Comparison of ENCODE assay signal across 8 mouse cellular contexts in the genomic region with DNA sequence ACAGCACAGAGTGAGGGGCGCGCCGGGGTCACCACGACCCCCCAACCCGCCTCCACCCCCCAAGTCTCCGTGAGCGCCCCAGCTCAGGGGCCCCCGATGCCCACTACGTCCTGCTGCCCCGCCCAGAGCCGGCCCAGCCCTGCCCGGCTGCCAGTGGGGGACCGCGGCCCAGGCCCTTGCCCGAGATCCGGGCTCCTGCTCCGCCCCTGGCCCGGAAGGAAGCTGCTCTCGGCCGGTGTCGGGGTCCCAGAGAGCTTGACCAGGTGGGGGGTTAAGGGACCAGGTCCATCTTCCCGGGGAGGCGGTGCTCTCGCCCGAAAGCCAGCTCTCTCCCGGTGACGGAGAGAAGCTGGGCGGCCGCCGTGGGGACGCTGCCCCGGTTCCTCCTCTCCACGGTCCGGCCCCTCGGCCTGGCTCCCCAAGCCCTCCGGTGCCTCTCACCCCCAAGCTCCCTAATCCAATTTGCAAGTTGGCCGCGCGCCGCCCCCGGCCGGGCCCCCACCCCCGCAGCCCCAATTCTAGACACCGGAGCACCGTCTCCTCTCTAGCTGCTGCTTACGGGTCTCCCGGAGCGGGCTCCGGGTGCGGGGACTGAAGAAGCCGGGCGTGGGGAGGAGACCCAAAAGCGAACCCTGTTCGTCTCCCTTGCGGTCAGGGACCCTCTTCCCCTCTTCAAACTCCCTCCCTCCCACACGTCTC. TPM values are rescaled to one million over a fixed set of nuclear protein-coding genes. Genes with fewer than 3 reads are reported as not detected.
DNase-seq lines count a peak whose midpoint lies in the region; ATAC-seq and TF ChIP-seq lines count a peak whose summit lies in the region.

No protein-coding gene starts in this region.

- TF ChIP-seq CTCF in hindbrain, postnatal 0 days (IDR thresholded peaks at IDR 0.05; ENCODE audit: low read depth): no peak

- WGBS in embryonic facial prominence, embryonic 11.5 days: under 1% methylated on average over 56 of the region's 56 CpGs
- under 1% methylated on average over 49 of the region's 56 CpGs for WGBS in hindbrain, postnatal 0 days
- WGBS in neural tube, embryonic 12.5 days: under 1% methylated on average over 56 of the region's 56 CpGs

- H3K27me3 ChIP-seq in embryonic facial prominence, embryonic 11.5 days (ENCODE audit: control insufficient read depth, insufficient read depth, low read length): peaks cover 93% of the 10 kb centered on the region
- H3K27me3 ChIP-seq in hindbrain, postnatal 0 days (ENCODE audit: insufficient read depth, low read length): peaks cover 38% of the 10 kb centered on the region
- peaks cover 98% of the 10 kb centered on the region for H3K27me3 ChIP-seq in neural tube, embryonic 12.5 days (replicated peaks)

- peak overlapping the region; percentile 9 for H3K4me3 ChIP-seq in embryonic facial prominence, embryonic 11.5 days (ENCODE audit: low read depth, low read length)
- peak overlapping the region; percentile 54 for H3K4me3 ChIP-seq in hindbrain, postnatal 0 days (ENCODE audit: low read length)
- peak overlapping the region; percentile 44 for H3K4me3 ChIP-seq in neural tube, embryonic 12.5 days

- H3K27ac ChIP-seq in embryonic facial prominence, embryonic 11.5 days (replicated peaks; ENCODE audit: low read depth, low read length): no peak overlapping the region
- H3K27ac ChIP-seq in hindbrain, postnatal 0 days: peak overlapping the region; percentile 89
- no peak overlapping the region for H3K27ac ChIP-seq in neural tube, embryonic 12.5 days

- H3K36me3 ChIP-seq in embryonic facial prominence, embryonic 11.5 days (replicated peaks; ENCODE audit: control insufficient read depth, insufficient read depth, low read depth, low read length): no peaks in the 10 kb centered on the region
- H3K36me3 ChIP-seq in hindbrain, postnatal 0 days (ENCODE audit: insufficient read depth, low read length): no peaks in the 10 kb centered on the region
- H3K36me3 ChIP-seq in neural tube, embryonic 12.5 days: no peaks in the 10 kb centered on the region

- peaks cover 10% of the 10 kb centered on the region; the same call in 1 of the 2 replicates for H3K4me1 ChIP-seq in embryonic facial prominence, embryonic 11.5 days (ENCODE audit: control insufficient read depth, insufficient read depth, low read length)
- H3K4me1 ChIP-seq in hindbrain, postnatal 0 days (ENCODE audit: insufficient read depth, low read length): no peaks in the 10 kb centered on the region
- peaks cover 30% of the 10 kb centered on the region for H3K4me1 ChIP-seq in neural tube, embryonic 12.5 days

- H3K4me2 ChIP-seq in embryonic facial prominence, embryonic 11.5 days (ENCODE audit: low read depth, low read length): peak overlapping the region; percentile 26
- H3K4me2 ChIP-seq in hindbrain, postnatal 0 days (ENCODE audit: low read depth, low read length): peak overlapping the region; percentile 58
- peak overlapping the region; percentile 55 for H3K4me2 ChIP-seq in neural tube, embryonic 12.5 days (replicated peaks)

- DNase-seq in left cerebral cortex, postnatal 4 days: peak; percentile 56
- no peak for DNase-seq in left cerebral cortex, postnatal 14 days (ENCODE audit: low spot score in 2 of 2)
- no peak for DNase-seq in embryonic facial prominence, embryonic 11.5 days (ENCODE audit: low spot score)
- no peak for DNase-seq in hindbrain, postnatal 0 days (ENCODE audit: low spot score)
- DNase-seq in MN1 (ENCODE audit: low spot score): no peak
- DNase-seq in urinary bladder, adult 2 months (ENCODE audit: low spot score): no peak

- intact Hi-C loops in left cerebral cortex, postnatal 4 days (cut with DNase I): no loop called here
- intact Hi-C loops in left cerebral cortex, postnatal 14 days (cut with DNase I): no loop called here

- H3K9me3 ChIP-seq in embryonic facial prominence, embryonic 11.5 days (replicated peaks; ENCODE audit: control insufficient read depth, low read length): no peaks in the 10 kb centered on the region
- no peaks in the 10 kb centered on the region for H3K9me3 ChIP-seq in hindbrain, postnatal 0 days (ENCODE audit: low read length)
- H3K9me3 ChIP-seq in neural tube, embryonic 12.5 days: no peaks in the 10 kb centered on the region

- no peak overlapping the region for H3K9ac ChIP-seq in embryonic facial prominence, embryonic 11.5 days (replicated peaks; ENCODE audit: low read length)
- H3K9ac ChIP-seq in hindbrain, postnatal 0 days (replicated peaks; ENCODE audit: low read length): peak overlapping the region; percentile 73
- peak overlapping the region; percentile 55 for H3K9ac ChIP-seq in neural tube, embryonic 12.5 days

- ATAC-seq in embryonic facial prominence, embryonic 11.5 days (replicated peaks; ENCODE audit: insufficient number of reproducible peaks, low FRiP score, low TSS enrichment, low read depth): no peak
- ATAC-seq in hindbrain, postnatal 0 days: no peak
- no peak for ATAC-seq in neural tube, embryonic 12.5 days (ENCODE audit: low FRiP score, low read depth)
- ATAC-seq in erythroid progenitor cell, adult 5-6 weeks (replicated peaks; ENCODE audit: low FRiP score, poor library complexity, severe bottlenecking): no peak

RNA-seq across cellular contexts. Expression of gene Neurod2, which starts 0.9 kb away (rescaled TPM):
- 100 to 1,000 TPM; 125 to 133 TPM for total RNA-seq in left cerebral cortex, postnatal 4 days (2021)
- total RNA-seq in left cerebral cortex, postnatal 14 days (2021): 10 to 100 TPM; 65.9 to 67.1 TPM
- 0.13 and 0.24 TPM in 2 replicates for polyA plus RNA-seq in embryonic facial prominence, embryonic 11.5 days (2014; fragmentation: Nextera tagmentation; extraction: Ambion mirVana)
- total RNA-seq in hindbrain, postnatal 0 days (2014; rRNA removed): 87.0 and 93.2 TPM in 2 replicates
- polyA plus RNA-seq in hindbrain, postnatal 0 days (2015; fragmentation: Nextera tagmentation; extraction: Ambion mirVana): 30.7 and 34.3 TPM in 2 replicates
- polyA plus RNA-seq in neural tube, embryonic 12.5 days (2016; fragmentation: Nextera tagmentation; extraction: Ambion mirVana): 10.0 and 11.2 TPM in 2 replicates
- total RNA-seq in erythroid progenitor cell, adult 5-6 weeks (2015; ENCODE audit: low replicate concordance): not detected in 2 replicates
- not detected in 2 replicates for total RNA-seq in erythroid progenitor cell, adult 5-6 weeks (2017; ENCODE audit: low replicate concordance)
- not detected in 2 replicates for polyA plus RNA-seq in urinary bladder, adult 2 months (2012; rRNA removed)

RNA-seq across cellular contexts. Expression of gene Ppp1r1b, which starts 19.7 kb away (rescaled TPM):
- 10 to 100 TPM; 52.3 to 53.4 TPM for total RNA-seq in left cerebral cortex, postnatal 4 days (2021)
- 100 to 1,000 TPM; 101 to 133 TPM for total RNA-seq in left cerebral cortex, postnatal 14 days (2021)
- 0.24 and 0.31 TPM in 2 replicates for polyA plus RNA-seq in embryonic facial prominence, embryonic 11.5 days (2014; fragmentation: Nextera tagmentation; extraction: Ambion mirVana)
- total RNA-seq in hindbrain, postnatal 0 days (2014; rRNA removed): 1.3 and 3.5 TPM in 2 replicates
- polyA plus RNA-seq in hindbrain, postnatal 0 days (2015; fragmentation: Nextera tagmentation; extraction: Ambion mirVana): 18.0 and 19.1 TPM in 2 replicates
- 0.13 and 0.40 TPM in 2 replicates for polyA plus RNA-seq in neural tube, embryonic 12.5 days (2016; fragmentation: Nextera tagmentation; extraction: Ambion mirVana)
- total RNA-seq in erythroid progenitor cell, adult 5-6 weeks (2015; ENCODE audit: low replicate concordance): not detected in 2 replicates
- not detected in 2 replicates for total RNA-seq in erythroid progenitor cell, adult 5-6 weeks (2017; ENCODE audit: low replicate concordance)
- 0.07 and 0.15 TPM in 2 replicates for polyA plus RNA-seq in urinary bladder, adult 2 months (2012; rRNA removed)

RNA-seq across cellular contexts. Expression of gene Stard3, which starts 29.6 kb away (rescaled TPM):
- 10 to 100 TPM; 21.3 to 26.0 TPM for total RNA-seq in left cerebral cortex, postnatal 4 days (2021)
- total RNA-seq in left cerebral cortex, postnatal 14 days (2021): 10 to 100 TPM; 24.9 to 27.2 TPM
- polyA plus RNA-seq in embryonic facial prominence, embryonic 11.5 days (2014; fragmentation: Nextera tagmentation; extraction: Ambion mirVana): 31.1 and 33.8 TPM in 2 replicates
- total RNA-seq in hindbrain, postnatal 0 days (2014; rRNA removed): 44.0 and 52.4 TPM in 2 replicates
- 28.4 and 31.9 TPM in 2 replicates for polyA plus RNA-seq in hindbrain, postnatal 0 days (2015; fragmentation: Nextera tagmentation; extraction: Ambion mirVana)
- polyA plus RNA-seq in neural tube, embryonic 12.5 days (2016; fragmentation: Nextera tagmentation; extraction: Ambion mirVana): 45.7 and 47.4 TPM in 2 replicates
- 4.6 and 8.3 TPM in 2 replicates for total RNA-seq in erythroid progenitor cell, adult 5-6 weeks (2015; ENCODE audit: low replicate concordance)
- total RNA-seq in erythroid progenitor cell, adult 5-6 weeks (2017; ENCODE audit: low replicate concordance): 5.6 and 7.6 TPM in 2 replicates
- polyA plus RNA-seq in urinary bladder, adult 2 months (2012; rRNA removed): 34.8 and 45.8 TPM in 2 replicates

RNA-seq across cellular contexts. Expression of gene Tcap, which starts 55.1 kb away (rescaled TPM):
- under 1 TPM; 0.56 to 0.64 TPM for total RNA-seq in left cerebral cortex, postnatal 4 days (2021)
- total RNA-seq in left cerebral cortex, postnatal 14 days (2021): 10 to 100 TPM in 1 of 2 experiments, 1 to 10 TPM in 1; 8.8 to 13.1 TPM
- 0.29 and 0.46 TPM in 2 replicates for polyA plus RNA-seq in embryonic facial prominence, embryonic 11.5 days (2014; fragmentation: Nextera tagmentation; extraction: Ambion mirVana)
- total RNA-seq in hindbrain, postnatal 0 days (2014; rRNA removed): 0.26 and 4.4 TPM in 2 replicates
- not detected in 2 replicates for polyA plus RNA-seq in hindbrain, postnatal 0 days (2015; fragmentation: Nextera tagmentation; extraction: Ambion mirVana)
- 2.7 and 2.9 TPM in 2 replicates for polyA plus RNA-seq in neural tube, embryonic 12.5 days (2016; fragmentation: Nextera tagmentation; extraction: Ambion mirVana)
- total RNA-seq in erythroid progenitor cell, adult 5-6 weeks (2015; ENCODE audit: low replicate concordance): not detected in 2 replicates
- total RNA-seq in erythroid progenitor cell, adult 5-6 weeks (2017; ENCODE audit: low replicate concordance): not detected in 2 replicates
- polyA plus RNA-seq in urinary bladder, adult 2 months (2012; rRNA removed): 7.0 and 9.0 TPM in 2 replicates

RNA-seq across cellular contexts. Expression of gene Pnmt, which starts 57.7 kb away (rescaled TPM):
- total RNA-seq in left cerebral cortex, postnatal 4 days (2021): 1 to 10 TPM in 1 of 2 experiments, not detected in 1; 1.0 TPM
- total RNA-seq in left cerebral cortex, postnatal 14 days (2021): 1 to 10 TPM in 1 of 2 experiments, under 1 TPM in 1; 0.78 to 1.0 TPM
- polyA plus RNA-seq in embryonic facial prominence, embryonic 11.5 days (2014; fragmentation: Nextera tagmentation; extraction: Ambion mirVana): 0.18 and 0.24 TPM in 2 replicates
- 1.2 and 5.4 TPM in 2 replicates for total RNA-seq in hindbrain, postnatal 0 days (2014; rRNA removed)
- polyA plus RNA-seq in hindbrain, postnatal 0 days (2015; fragmentation: Nextera tagmentation; extraction: Ambion mirVana): 5.4 and 5.5 TPM in 2 replicates
- 0.49 and 1.2 TPM in 2 replicates for polyA plus RNA-seq in neural tube, embryonic 12.5 days (2016; fragmentation: Nextera tagmentation; extraction: Ambion mirVana)
- not detected in 2 replicates for total RNA-seq in erythroid progenitor cell, adult 5-6 weeks (2015; ENCODE audit: low replicate concordance)
- not detected in 2 replicates for total RNA-seq in erythroid progenitor cell, adult 5-6 weeks (2017; ENCODE audit: low replicate concordance)
- 0.10 TPM in 1 of 2 replicates, not detected in the other for polyA plus RNA-seq in urinary bladder, adult 2 months (2012; rRNA removed)

Comparison
In these comparisons a context has a peak if more than half of its experiments do, and no peak if none do; other contexts are left out.
1. RNA of gene Neurod2, which starts 0.9 kb away (total RNA-seq): 125 to 133 TPM in left cerebral cortex, postnatal 4 days, 87.0 to 93.2 TPM in hindbrain, postnatal 0 days and 65.9 to 67.1 TPM in left cerebral cortex, postnatal 14 days; not detected in erythroid progenitor cell, adult 5-6 weeks; every median in the first group is over 10 times any median in the second.
2. RNA of gene Ppp1r1b, which starts 19.7 kb away (total RNA-seq): 101 to 133 TPM in left cerebral cortex, postnatal 14 days and 52.3 to 53.4 TPM in left cerebral cortex, postnatal 4 days; 1.3 to 3.5 TPM in hindbrain, postnatal 0 days and not detected in erythroid progenitor cell, adult 5-6 weeks; every median in the first group is over 10 times any median in the second.
3. Peak in every context shown above with its lines, with median percentiles within 50 percentile points of each other: H3K4me2 ChIP-seq and H3K4me3 ChIP-seq.